Mouse (Mus musculus) thymus, adult 18-20 months (tissue): ENCODE measurements at regions not wholly inside any gene's neighbourhood (a gene's known extent, or its start where the extent isn't known, plus 50 kb on each side); places are given as distances from the start of the nearest gene placed in this dataset.

ENCODE experiments used
- DNase-seq, 2 experiments: peaks; one replicate each; pipeline ENCODE4 v3.0.0; 2022; ENCODE audit warnings: mixed read lengths in 2 of 2

- no peak for DNase-seq
Measured at GRCm38 (mm10) chr17:62546286-62546685, 334.8 kb downstream of the Efna5 start.

- DNase-seq, result no peak
Measured at GRCm38 (mm10) chr17:62545330-62545729, 335.8 kb downstream of the Efna5 start.

GRCm38 (mm10) chr17:62543056-62543975 lies 337.8 kb downstream of the Efna5 start:
- no peak for DNase-seq

- no peak for DNase-seq
Measured at GRCm38 (mm10) chr17:62529911-62530310, 351.2 kb downstream of the Efna5 start.

GRCm38 (mm10) chr17:62527556-62527955 lies 353.6 kb downstream of the Efna5 start:
- no peak for DNase-seq

- no peak for DNase-seq
Measured at GRCm38 (mm10) chr17:62513635-62514034, 367.5 kb downstream of the Efna5 start.

- DNase-seq, result no peak
Measured at GRCm38 (mm10) chr17:62510184-62510583, 370.9 kb downstream of the Efna5 start.

- no peak for DNase-seq
Measured at GRCm38 (mm10) chr17:62507766-62508485, 373.2 kb downstream of the Efna5 start.

- no peak for DNase-seq
Measured at GRCm38 (mm10) chr17:62504691-62505090, 376.4 kb downstream of the Efna5 start.

GRCm38 (mm10) chr17:62470739-62471138 lies 410.4 kb downstream of the Efna5 start:
- no peak for DNase-seq

- DNase-seq, result no peak
Measured at GRCm38 (mm10) chr17:62469367-62469766, 411.8 kb downstream of the Efna5 start.

- DNase-seq, result no peak
Measured at GRCm38 (mm10) chr17:62468859-62469258, 412.3 kb downstream of the Efna5 start.

- DNase-seq, result no peak
Measured at GRCm38 (mm10) chr17:62467072-62467471, 414.0 kb downstream of the Efna5 start.

GRCm38 (mm10) chr17:62464994-62465393 lies 416.1 kb downstream of the Efna5 start:
- DNase-seq, result no peak

GRCm38 (mm10) chr17:62464228-62464627 lies 416.9 kb downstream of the Efna5 start:
- no peak for DNase-seq

- DNase-seq, result no peak
Measured at GRCm38 (mm10) chr17:62461304-62462245, 419.5 kb downstream of the Efna5 start.

GRCm38 (mm10) chr17:62458964-62459363 lies 422.2 kb downstream of the Efna5 start:
- DNase-seq, result peak in 1 of 2 experiments; percentile 5

- no peak for DNase-seq
Measured at GRCm38 (mm10) chr17:62438045-62438444, 443.1 kb downstream of the Efna5 start.

- no peak for DNase-seq
Measured at GRCm38 (mm10) chr17:62436044-62436443, 445.1 kb downstream of the Efna5 start.

- no peak for DNase-seq
Measured at GRCm38 (mm10) chr17:62423476-62424385, 457.4 kb downstream of the Efna5 start.

GRCm38 (mm10) chr17:62417584-62417983 lies 463.5 kb downstream of the Efna5 start:
- DNase-seq, result no peak

GRCm38 (mm10) chr17:62415152-62415551 lies 466.0 kb downstream of the Efna5 start:
- DNase-seq, result no peak
